In the genomic region with DNA sequence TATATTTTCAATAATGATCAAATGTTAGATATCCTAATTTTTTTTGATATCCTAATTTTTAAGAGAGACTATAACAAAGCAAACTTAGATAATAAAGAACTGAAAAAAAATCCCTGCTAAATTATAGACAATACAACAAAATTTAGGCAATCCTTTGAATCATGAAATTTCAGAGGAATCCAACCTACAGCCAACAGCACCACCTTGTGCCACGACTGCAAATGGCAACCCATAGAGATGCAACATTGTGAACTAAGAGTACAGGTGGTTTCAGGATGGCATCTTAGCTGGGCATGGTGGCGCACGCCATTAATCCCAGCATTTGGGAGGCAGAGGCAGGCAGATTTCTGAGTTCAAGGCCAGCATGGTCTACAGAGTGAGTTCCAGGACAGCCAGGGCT, we compare ENCODE assay signal across 11 mouse cellular contexts. TPM values are rescaled to one million over a fixed set of nuclear protein-coding genes. Genes with fewer than 3 reads are reported as not detected.
DNase-seq lines count a peak whose midpoint lies in the region; ATAC-seq and TF ChIP-seq lines count a peak whose summit lies in the region.
"Had no signal": no experiment of that assay in that cellular context is flagged by ENCODE, and none has a peak within 500 bp of the region (broad histone marks: within the 10 kb centered on the region; RNA-seq: fewer than 3 reads in every experiment).

No protein-coding gene starts in this region.

- no peak overlapping the region for H3K4me2 ChIP-seq in hindbrain, embryonic 12.5 days (replicated peaks)

- H3K27me3 ChIP-seq in hindbrain, embryonic 12.5 days, result no peaks in the 10 kb centered on the region
- H3K27me3 ChIP-seq: megakaryocyte, embryonic 14.5 days had no signal

- H3K4me3 ChIP-seq in gastrocnemius, adult 2 months, result no peak overlapping the region
- no peak overlapping the region for H3K4me3 ChIP-seq in hindbrain, embryonic 12.5 days
- H3K4me3 ChIP-seq: megakaryocyte, embryonic 14.5 days had no signal

- H3K4me1 ChIP-seq in hindbrain, embryonic 12.5 days, result no peaks in the 10 kb centered on the region

- no peak for DNase-seq in gastrocnemius, adult 2 months
- DNase-seq in gastrocnemius, postnatal 4 days (ENCODE audit: low spot score in 2 of 2), result no peak
- peak; percentile 7 for DNase-seq in retina, embryonic 14.5 days (ENCODE audit: low spot score)
- DNase-seq in retina, postnatal 1 day, result no peak
- peak; percentile 70 for DNase-seq in lung, postnatal 36 days
- DNase-seq in thymus, postnatal 4 days, result peak; percentile 79
- no peak for DNase-seq in embryo, embryonic 10.5 days (ENCODE audit: low spot score)
- DNase-seq: cerebellum, adult 9-11 months had no signal

- no peaks in the 10 kb centered on the region for H3K9me3 ChIP-seq in hindbrain, embryonic 12.5 days (replicated peaks)
- H3K9me3 ChIP-seq: megakaryocyte, embryonic 14.5 days had no signal

- no peak for ATAC-seq in hindbrain, embryonic 12.5 days (ENCODE audit: low FRiP score)

- no peaks in the 10 kb centered on the region for H3K36me3 ChIP-seq in hindbrain, embryonic 12.5 days

- WGBS in hindbrain, embryonic 12.5 days, result 83% methylated on average over 3 of the region's 3 CpGs

- H3K9ac ChIP-seq in hindbrain, embryonic 12.5 days, result no peak overlapping the region

- TF ChIP-seq CTCF in gastrocnemius, adult 2 months (IDR thresholded peaks at IDR 0.05), result peak; percentile 43

- H3K27ac ChIP-seq in gastrocnemius, adult 2 months, result no peak overlapping the region
- H3K27ac ChIP-seq in hindbrain, embryonic 12.5 days, result no peak overlapping the region

- intact Hi-C loops in gastrocnemius, adult 2 months (cut with DNase I), result no loop called here

RNA-seq across cellular contexts. Expression of a gene that starts 10.3 kb away (rescaled TPM):
- 1 to 10 TPM; 7.2 to 8.6 TPM for total RNA-seq in gastrocnemius, adult 2 months (2021)
- 10 to 100 TPM; 11.7 to 12.6 TPM for total RNA-seq in gastrocnemius, postnatal 4 days (2021)
- polyA plus RNA-seq in hindbrain, embryonic 12.5 days (2016; fragmentation: Nextera tagmentation; extraction: Ambion mirVana), result 13.5 and 13.8 TPM in 2 replicates

RNA-seq across cellular contexts. Expression of a gene that starts 10.6 kb away (rescaled TPM):
- under 1 TPM in 1 of 2 experiments, not detected in 1; 0.08 TPM for total RNA-seq in gastrocnemius, adult 2 months (2021)
- under 1 TPM; 0.29 to 0.52 TPM for total RNA-seq in gastrocnemius, postnatal 4 days (2021)
- polyA plus RNA-seq in hindbrain, embryonic 12.5 days (2016; fragmentation: Nextera tagmentation; extraction: Ambion mirVana), result 3.7 and 5.3 TPM in 2 replicates

RNA-seq across cellular contexts. Expression of a gene that starts 46.6 kb away (rescaled TPM):
- not detected for total RNA-seq in gastrocnemius, adult 2 months (2021)
- total RNA-seq in gastrocnemius, postnatal 4 days (2021), result 1 to 10 TPM in 1 of 2 experiments, under 1 TPM in 1; 0.98 to 3.5 TPM
- 2.9 and 4.1 TPM in 2 replicates for polyA plus RNA-seq in hindbrain, embryonic 12.5 days (2016; fragmentation: Nextera tagmentation; extraction: Ambion mirVana)
- total RNA-seq: ES-E14 had no signal

RNA-seq across cellular contexts. Expression of a gene that starts 58.2 kb away (rescaled TPM):
- 10 to 100 TPM in 1 of 2 experiments, 1 to 10 TPM in 1; 8.5 to 10.0 TPM for total RNA-seq in gastrocnemius, adult 2 months (2021)
- 10 to 100 TPM; 29.5 to 34.0 TPM for total RNA-seq in gastrocnemius, postnatal 4 days (2021)
- 22.5 and 23.6 TPM in 2 replicates for polyA plus RNA-seq in hindbrain, embryonic 12.5 days (2016; fragmentation: Nextera tagmentation; extraction: Ambion mirVana)

Comparison
In these comparisons a context has a peak if more than half of its experiments do, and no peak if none do; other contexts are left out.
1. DNase-seq: peak in retina, embryonic 14.5 days (single experiment), lung, postnatal 36 days (single experiment) and thymus, postnatal 4 days (single experiment); none in gastrocnemius, adult 2 months (single experiment), gastrocnemius, postnatal 4 days (0 of 2), retina, postnatal 1 day (single experiment) and embryo, embryonic 10.5 days (single experiment).